24 mouse cellular contexts compared by ENCODE assay signal in genomic region chr5:75767213-75767612, GRCm38 (mm10).
DNase-seq lines count a peak whose midpoint lies in the region; ATAC-seq and TF ChIP-seq lines count a peak whose summit lies in the region.
"Had no signal": no experiment of that assay in that cellular context is flagged by ENCODE, and none has a peak within 500 bp of the region (broad histone marks: within the 10 kb centered on the region; RNA-seq: fewer than 3 reads in every experiment).

No protein-coding gene starts in this region.

- no peak for DNase-seq in forebrain, postnatal 0 days
- peak; percentile 48 for DNase-seq in lung, embryonic 14.5 days
- DNase-seq in lung, postnatal 36 days: no peak
- no peak for DNase-seq in ovary, postnatal 14 days (ENCODE audit: low spot score)
- DNase-seq in adrenal gland, postnatal 10 days: no peak
- DNase-seq: adrenal gland, postnatal 36 days; cerebellum, adult 2 months; cerebellum, postnatal 14 days; heart, postnatal 4 days; kidney, adult 18-20 months; kidney, postnatal 4 days; layer of hippocampus, postnatal 36 days; left cerebral cortex, postnatal 4 days; lung, adult 2 months; lung, postnatal 14 days; spleen, adult 18-20 months; thymus, postnatal 14 days had no signal

- H3K36me3 ChIP-seq in forebrain, postnatal 0 days (ENCODE audit: insufficient read depth): no peaks in the 10 kb centered on the region
- H3K36me3 ChIP-seq in forebrain, embryonic 13.5 days (ENCODE audit: poor library complexity, severe bottlenecking): no peaks in the 10 kb centered on the region
- no peaks in the 10 kb centered on the region for H3K36me3 ChIP-seq in lung, embryonic 14.5 days (ENCODE audit: insufficient read depth)
- H3K36me3 ChIP-seq in intestine, embryonic 16.5 days (ENCODE audit: control insufficient read depth, insufficient read depth, low read length): no peaks in the 10 kb centered on the region
- H3K36me3 ChIP-seq: G1E; hindbrain, embryonic 13.5 days; midbrain, embryonic 13.5 days had no signal

- no peak overlapping the region for H3K4me2 ChIP-seq in forebrain, postnatal 0 days (ENCODE audit: low read depth)
- H3K4me2 ChIP-seq in forebrain, embryonic 13.5 days: no peak overlapping the region
- no peak overlapping the region for H3K4me2 ChIP-seq in lung, embryonic 14.5 days
- H3K4me2 ChIP-seq in intestine, embryonic 16.5 days (ENCODE audit: low read depth, low read length): no peak overlapping the region
- H3K4me2 ChIP-seq: hindbrain, embryonic 13.5 days; midbrain, embryonic 13.5 days had no signal

- ATAC-seq in forebrain, postnatal 0 days: peak; percentile 60; the same call in 1 of the 2 replicates
- ATAC-seq in forebrain, embryonic 13.5 days: no peak
- no peak for ATAC-seq in lung, embryonic 14.5 days (ENCODE audit: insufficient read depth)
- peak; percentile 89 for ATAC-seq in intestine, embryonic 16.5 days
- ATAC-seq: forebrain, embryonic 16.5 days; midbrain, embryonic 13.5 days had no signal

- no peak overlapping the region for H3K9ac ChIP-seq in forebrain, postnatal 0 days
- no peak overlapping the region for H3K9ac ChIP-seq in forebrain, embryonic 13.5 days
- no peak overlapping the region for H3K9ac ChIP-seq in lung, embryonic 14.5 days
- H3K9ac ChIP-seq in intestine, embryonic 16.5 days (ENCODE audit: low read depth, low read length): no peak overlapping the region
- H3K9ac ChIP-seq: hindbrain, embryonic 13.5 days; liver, embryonic 14.5 days; midbrain, embryonic 13.5 days had no signal

- peaks cover 4% of the 10 kb centered on the region; the same call in 1 of the 2 replicates for H3K9me3 ChIP-seq in forebrain, postnatal 0 days (ENCODE audit: low read length)
- H3K9me3 ChIP-seq in forebrain, embryonic 13.5 days (replicated peaks): no peaks in the 10 kb centered on the region
- H3K9me3 ChIP-seq in lung, embryonic 14.5 days (ENCODE audit: low read depth, low read length): no peaks in the 10 kb centered on the region
- H3K9me3 ChIP-seq in intestine, embryonic 16.5 days (ENCODE audit: control insufficient read depth, low read length): no peaks in the 10 kb centered on the region
- H3K9me3 ChIP-seq: G1E; hindbrain, embryonic 13.5 days; midbrain, embryonic 13.5 days had no signal

- H3K4me3 ChIP-seq in forebrain, postnatal 0 days (ENCODE audit: low read depth, low read length): no peak overlapping the region
- H3K4me3 ChIP-seq in forebrain, embryonic 13.5 days: no peak overlapping the region
- no peak overlapping the region for H3K4me3 ChIP-seq in lung, embryonic 14.5 days (ENCODE audit: low read depth, low read length)
- no peak overlapping the region for H3K4me3 ChIP-seq in intestine, embryonic 16.5 days (ENCODE audit: low read length)
- H3K4me3 ChIP-seq: hindbrain, embryonic 13.5 days; midbrain, embryonic 13.5 days had no signal

- no peak for TF ChIP-seq CTCF in forebrain, postnatal 0 days (IDR thresholded peaks at IDR 0.05; ENCODE audit: low read depth)
- TF ChIP-seq CTCF in lung, embryonic 14.5 days (IDR thresholded peaks at IDR 0.05; ENCODE audit: low read depth): no peak

- H3K4me1 ChIP-seq in forebrain, postnatal 0 days (ENCODE audit: insufficient read depth): no peaks in the 10 kb centered on the region
- no peaks in the 10 kb centered on the region; the same call in 1 of the 2 replicates for H3K4me1 ChIP-seq in forebrain, embryonic 13.5 days
- no peaks in the 10 kb centered on the region for H3K4me1 ChIP-seq in lung, embryonic 14.5 days (ENCODE audit: insufficient read depth)
- H3K4me1 ChIP-seq in intestine, embryonic 16.5 days (ENCODE audit: control insufficient read depth, insufficient read depth, low read length): 0 out of 2 replicates have a peak, but pooled peaks cover 3% of the 10 kb centered on the region

- 58% methylated on average over 1 of the region's 1 CpGs for WGBS in forebrain, postnatal 0 days
- 97% methylated on average over 1 of the region's 1 CpGs for whole genome bisulfite sequencing in forebrain, embryonic 13.5 days
- WGBS in lung, embryonic 14.5 days: 59% methylated on average over 1 of the region's 1 CpGs
- WGBS in intestine, embryonic 16.5 days: 45% methylated on average over 1 of the region's 1 CpGs

- no peaks in the 10 kb centered on the region for H3K27me3 ChIP-seq in forebrain, postnatal 0 days (ENCODE audit: insufficient read depth, low read length)
- no peaks in the 10 kb centered on the region for H3K27me3 ChIP-seq in forebrain, embryonic 13.5 days
- no peaks in the 10 kb centered on the region for H3K27me3 ChIP-seq in lung, embryonic 14.5 days (ENCODE audit: insufficient read depth, low read length)
- no peaks in the 10 kb centered on the region for H3K27me3 ChIP-seq in intestine, embryonic 16.5 days (replicated peaks; ENCODE audit: control insufficient read depth, insufficient read depth, low read length)
- H3K27me3 ChIP-seq: hindbrain, embryonic 13.5 days; midbrain, embryonic 13.5 days had no signal

- no peak overlapping the region for H3K27ac ChIP-seq in forebrain, postnatal 0 days (ENCODE audit: low read depth, low read length)
- H3K27ac ChIP-seq in forebrain, embryonic 13.5 days: no peak overlapping the region
- H3K27ac ChIP-seq in lung, embryonic 14.5 days (ENCODE audit: low read depth): no peak overlapping the region
- peak overlapping the region; percentile 60; the same call in 1 of the 2 replicates for H3K27ac ChIP-seq in intestine, embryonic 16.5 days (ENCODE audit: low read length)
- H3K27ac ChIP-seq: hindbrain, embryonic 13.5 days; liver, embryonic 14.5 days; midbrain, embryonic 13.5 days had no signal

Comparison
In these comparisons a context has a peak if more than half of its experiments do, and no peak if none do; other contexts are left out.
1. ATAC-seq: peak in forebrain, postnatal 0 days (single experiment) and intestine, embryonic 16.5 days (single experiment); none in forebrain, embryonic 13.5 days (single experiment) and lung, embryonic 14.5 days (single experiment).